Comparison of ENCODE assay signal across 10 mouse cellular contexts in genomic region chr14:21822307-21822706, GRCm38 (mm10). TPM values are rescaled to one million over a fixed set of nuclear protein-coding genes. Genes with fewer than 3 reads are reported as not detected.
A peak's percentile ranks its signal among the peaks of the same experiment; 100 is the strongest.
DNase-seq lines count a peak whose midpoint lies in the region; ATAC-seq and TF ChIP-seq lines count a peak whose summit lies in the region.
"Had no signal": no experiment of that assay in that cellular context is flagged by ENCODE, and none has a peak within 500 bp of the region (broad histone marks: within the 10 kb centered on the region; RNA-seq: fewer than 3 reads in every experiment).

No protein-coding gene starts in this region.

- intact Hi-C loops in heart, postnatal 10 days (cut with DNase I): loop anchor here (10.0 kb wide), 1 partner anchor 318 kb away; no protein-coding TSS in a partner anchor

- ATAC-seq in heart, embryonic 13.5 days (ENCODE audit: extremely low read depth, insufficient number of reproducible peaks, low FRiP score, low TSS enrichment): no peak
- no peak for ATAC-seq in kidney, embryonic 16.5 days (ENCODE audit: low FRiP score, low TSS enrichment)
- no peak for ATAC-seq in liver, embryonic 14.5 days (ENCODE audit: insufficient read depth)
- ATAC-seq: forebrain, embryonic 15.5 days had no signal

- H3K27ac ChIP-seq in heart, embryonic 13.5 days (replicated peaks): peak overlapping the region; percentile 95
- H3K27ac ChIP-seq in kidney, embryonic 16.5 days (ENCODE audit: low read length): peak overlapping the region; percentile 94
- H3K27ac ChIP-seq in liver, embryonic 14.5 days: peak overlapping the region; percentile 89
- H3K27ac ChIP-seq: forebrain, embryonic 15.5 days had no signal

- TF ChIP-seq EP300 in liver, embryonic 14.5 days (IDR thresholded peaks at IDR 0.05; ENCODE audit: low read depth): no peak

- peak overlapping the region; percentile 21; the same call in 1 of the 2 replicates for H3K9ac ChIP-seq in heart, embryonic 13.5 days
- H3K9ac ChIP-seq in kidney, embryonic 16.5 days (replicated peaks; ENCODE audit: low read length): no peak overlapping the region
- peak overlapping the region; percentile 28 for H3K9ac ChIP-seq in liver, embryonic 14.5 days (replicated peaks)
- H3K9ac ChIP-seq: forebrain, embryonic 15.5 days had no signal

- H3K27me3 ChIP-seq in heart, embryonic 13.5 days (replicated peaks): no peaks in the 10 kb centered on the region
- H3K27me3 ChIP-seq in kidney, embryonic 16.5 days (ENCODE audit: insufficient read depth, low read length): no peaks in the 10 kb centered on the region
- no peaks in the 10 kb centered on the region for H3K27me3 ChIP-seq in liver, embryonic 14.5 days (ENCODE audit: control insufficient read depth, insufficient read depth, low read length)
- H3K27me3 ChIP-seq: forebrain, embryonic 15.5 days had no signal

- TF ChIP-seq CTCF in liver, embryonic 14.5 days (IDR thresholded peaks at IDR 0.05; ENCODE audit: low read depth): no peak

- H3K36me3 ChIP-seq in heart, embryonic 13.5 days: no peaks in the 10 kb centered on the region
- no peaks in the 10 kb centered on the region for H3K36me3 ChIP-seq in kidney, embryonic 16.5 days (ENCODE audit: insufficient read depth, low read length)
- H3K36me3 ChIP-seq in liver, embryonic 14.5 days (replicated peaks; ENCODE audit: control insufficient read depth, insufficient read depth, low read depth): no peaks in the 10 kb centered on the region
- H3K36me3 ChIP-seq: forebrain, embryonic 15.5 days had no signal

- WGBS in heart, embryonic 13.5 days: 35% methylated on average over 7 of the region's 7 CpGs
- 60% methylated on average over 7 of the region's 7 CpGs for WGBS in kidney, embryonic 16.5 days
- 44% methylated on average over 7 of the region's 7 CpGs for WGBS in liver, embryonic 14.5 days (ENCODE audit: insufficient replicate concordance)

- peak overlapping the region; percentile 41; the same call in 1 of the 2 replicates for H3K4me2 ChIP-seq in heart, embryonic 13.5 days
- no peak overlapping the region for H3K4me2 ChIP-seq in kidney, embryonic 16.5 days (replicated peaks; ENCODE audit: low read depth, low read length)
- no peak overlapping the region for H3K4me2 ChIP-seq in liver, embryonic 14.5 days (ENCODE audit: low read depth)
- H3K4me2 ChIP-seq: forebrain, embryonic 15.5 days; midbrain, embryonic 11.5 days had no signal

- H3K4me1 ChIP-seq in heart, embryonic 13.5 days: peaks cover 52% of the 10 kb centered on the region
- H3K4me1 ChIP-seq in kidney, embryonic 16.5 days (ENCODE audit: insufficient read depth, low read length): peaks cover 29% of the 10 kb centered on the region
- peaks cover 19 to 34% of the 10 kb centered on the region in 2 experiments for H3K4me1 ChIP-seq in liver, embryonic 14.5 days (replicated peaks; ENCODE audit: control insufficient read depth in 2 of 2, insufficient read depth in 2 of 2, low read length in 1 of 2)
- H3K4me1 ChIP-seq: forebrain, embryonic 15.5 days had no signal

- DNase-seq in heart, postnatal 10 days: no peak
- no peak for DNase-seq in kidney, postnatal 10 days
- DNase-seq in NIH3T3 (ENCODE audit: low read depth): peak; percentile 8
- no peak for DNase-seq in liver, embryonic 14.5 days (ENCODE audit: low read depth in 3 of 3, low spot score in 3 of 3)
- no peak for DNase-seq in ovary, postnatal 10 days (ENCODE audit: low spot score)
- no peak for DNase-seq in urinary bladder, postnatal 14 days (ENCODE audit: low spot score)

- no peak overlapping the region for H3K4me3 ChIP-seq in heart, embryonic 13.5 days
- no peak overlapping the region for H3K4me3 ChIP-seq in kidney, embryonic 16.5 days (ENCODE audit: low read length)
- H3K4me3 ChIP-seq in liver, embryonic 14.5 days (ENCODE audit: insufficient read depth in 1 of 2, low read depth in 2 of 2, low read length in 2 of 2): no peak overlapping the region
- H3K4me3 ChIP-seq: forebrain, embryonic 15.5 days had no signal

- H3K9me3 ChIP-seq in heart, embryonic 13.5 days: no peaks in the 10 kb centered on the region
- no peaks in the 10 kb centered on the region for H3K9me3 ChIP-seq in kidney, embryonic 16.5 days (ENCODE audit: low read length)
- H3K9me3 ChIP-seq in liver, embryonic 14.5 days (ENCODE audit: control insufficient read depth, low read length): no peaks in the 10 kb centered on the region
- H3K9me3 ChIP-seq: forebrain, embryonic 15.5 days had no signal

RNA-seq across cellular contexts. Expression of gene Vdac2, which starts 2.7 kb away (rescaled TPM):
- polyA plus RNA-seq in heart, embryonic 13.5 days (2015; fragmentation: Nextera tagmentation; extraction: Ambion mirVana): 414 and 475 TPM in 2 replicates
- 100 to 1,000 TPM; 544 to 567 TPM for total RNA-seq in heart, postnatal 10 days (2021)
- 344 and 350 TPM in 2 replicates for polyA plus RNA-seq in kidney, embryonic 16.5 days (2015; fragmentation: Nextera tagmentation; extraction: Ambion mirVana)
- 54.2 and 80.9 TPM in 2 replicates for polyA plus RNA-seq in liver, embryonic 14.5 days (2012; rRNA removed)
- 126 and 134 TPM in 2 replicates for polyA plus RNA-seq in liver, embryonic 14.5 days (2014; fragmentation: Nextera tagmentation; extraction: Ambion mirVana)

RNA-seq across cellular contexts. Expression of gene Comtd1, which starts 26.5 kb away (rescaled TPM):
- 36.7 and 44.7 TPM in 2 replicates for polyA plus RNA-seq in heart, embryonic 13.5 days (2015; fragmentation: Nextera tagmentation; extraction: Ambion mirVana)
- total RNA-seq in heart, postnatal 10 days (2021): 10 to 100 TPM in 1 of 2 experiments, 1 to 10 TPM in 1; 8.8 to 10.3 TPM
- 30.8 and 36.2 TPM in 2 replicates for polyA plus RNA-seq in kidney, embryonic 16.5 days (2015; fragmentation: Nextera tagmentation; extraction: Ambion mirVana)
- 12.0 and 14.3 TPM in 2 replicates for polyA plus RNA-seq in liver, embryonic 14.5 days (2012; rRNA removed)
- polyA plus RNA-seq in liver, embryonic 14.5 days (2014; fragmentation: Nextera tagmentation; extraction: Ambion mirVana): 24.4 and 25.8 TPM in 2 replicates
